Mouse (Mus musculus): ENCODE data around the gene Lypd8.

DNA sequence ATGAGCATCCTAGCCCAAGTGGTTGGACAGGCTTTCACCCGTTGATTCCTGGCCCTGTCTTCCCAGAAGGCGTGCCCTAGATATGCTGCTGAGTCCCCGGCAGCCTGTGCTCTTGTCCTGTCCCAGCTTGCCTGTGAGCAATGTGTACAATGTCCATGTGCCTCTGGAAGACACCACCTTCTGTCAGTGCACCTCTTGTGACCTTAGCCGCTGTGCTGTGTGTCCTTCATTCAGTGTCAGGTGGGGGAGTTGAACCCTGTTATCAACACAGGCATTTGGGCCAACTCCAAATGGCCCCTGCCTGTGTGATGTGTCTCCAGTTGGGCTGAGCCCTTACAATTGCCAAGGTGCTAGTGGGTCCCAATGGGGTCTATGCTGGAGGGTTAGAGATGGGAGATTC is 32.1 kb upstream of the Lypd8 start:
- TF ChIP-seq USF1 (IDR thresholded peaks at IDR 0.05; ENCODE audit: low read depth), result no peak
- TF ChIP-seq MAX (IDR thresholded peaks at IDR 0.05; ENCODE audit: low read depth), result no peak
- TF ChIP-seq CEBPB (IDR thresholded peaks at IDR 0.05; ENCODE audit: insufficient read depth, poor library complexity, severe bottlenecking), result no peak
- TF ChIP-seq REST (IDR thresholded peaks at IDR 0.05; ENCODE audit: insufficient read depth, insufficient read length), result no peak
- TF ChIP-seq E2F4 (IDR thresholded peaks at IDR 0.05; ENCODE audit: insufficient read depth), result no peak
- TF ChIP-seq POLR2A (IDR thresholded peaks at IDR 0.05; ENCODE audit: insufficient read length, low read depth), result no peak
- TF ChIP-seq POLR2AphosphoS2 (IDR thresholded peaks at IDR 0.05; ENCODE audit: insufficient read length, low read depth), result no peak
- no peak for TF ChIP-seq TCF12 (IDR thresholded peaks at IDR 0.05; ENCODE audit: insufficient read depth, poor library complexity, severe bottlenecking)
- TF ChIP-seq MYOG (IDR thresholded peaks at IDR 0.05; ENCODE audit: control insufficient read depth in 1 of 3, insufficient read depth in 1 of 3, insufficient read length in 2 of 3, low read depth in 2 of 3), result no peak
- TF ChIP-seq TCF3 (IDR thresholded peaks at IDR 0.05; ENCODE audit: insufficient read length, low read depth), result no peak
